ENCODE assay signal across 20 mouse cellular contexts in the genomic region with DNA sequence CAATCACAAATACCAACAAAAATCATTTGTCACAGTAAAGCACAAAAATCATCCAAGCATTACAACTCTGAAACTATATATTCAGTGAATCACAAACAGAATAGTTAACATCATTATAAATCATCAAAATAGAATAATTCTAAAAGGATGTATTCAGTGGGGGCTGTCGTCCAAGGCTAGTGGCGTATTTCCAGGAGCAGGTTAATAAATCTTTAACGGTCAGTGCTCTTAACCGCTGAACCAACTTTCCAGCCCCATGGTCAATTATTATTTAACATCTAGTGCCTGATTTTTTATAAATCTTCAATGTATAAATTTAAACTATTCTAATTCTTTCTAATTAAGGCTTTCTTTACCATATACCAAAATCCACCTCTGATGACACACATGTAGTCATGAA. TPM values are rescaled to one million over a fixed set of nuclear protein-coding genes. Genes with fewer than 3 reads are reported as not detected.
"Had no signal": no experiment of that assay in that cellular context is flagged by ENCODE, and none has a peak within 500 bp of the region (broad histone marks: within the 10 kb centered on the region; RNA-seq: fewer than 3 reads in every experiment).

No protein-coding gene starts in this region.

RNA-seq across cellular contexts. Expression of gene Galntl5, which starts 2.7 kb away (rescaled TPM):
- polyA plus RNA-seq: frontal cortex, adult 2 months; heart, adult 2 months; heart, embryonic 11.5 days; heart, embryonic 13.5 days; heart, embryonic 15.5 days; heart, postnatal 0 days; hindbrain, embryonic 11.5 days; hindbrain, embryonic 13.5 days; hindbrain, embryonic 15.5 days; hindbrain, postnatal 0 days; intestine, embryonic 14.5 days; intestine, embryonic 16.5 days; kidney, embryonic 14.5 days; kidney, embryonic 16.5 days; limb, embryonic 10.5 days; limb, embryonic 12.5 days; limb, embryonic 14.5 days; liver, embryonic 12.5 days; liver, embryonic 14.5 days; liver, embryonic 16.5 days had no signal

RNA-seq across cellular contexts. Expression of gene E130116L18Rik, which starts 44.4 kb away (rescaled TPM):
- polyA plus RNA-seq: frontal cortex, adult 2 months; heart, adult 2 months; heart, embryonic 11.5 days; heart, embryonic 13.5 days; heart, embryonic 15.5 days; heart, postnatal 0 days; hindbrain, embryonic 11.5 days; hindbrain, embryonic 13.5 days; hindbrain, embryonic 15.5 days; intestine, embryonic 14.5 days; intestine, embryonic 16.5 days; kidney, embryonic 14.5 days; kidney, embryonic 16.5 days; limb, embryonic 10.5 days; limb, embryonic 12.5 days; limb, embryonic 14.5 days; liver, embryonic 14.5 days; liver, embryonic 16.5 days had no signal
